Mouse (Mus musculus) small intestine, adult 2 months (tissue): ENCODE data around the gene Tsc1. TPM values are rescaled to one million over a fixed set of nuclear protein-coding genes. Genes with fewer than 3 reads are reported as not detected.

Source experiments
- H3K27ac ChIP-seq: fragments of 200-500 bp; 2 replicates; pipeline ENCODE4 v1.5.1; 2012; ENCODE audit warnings: low read depth, low read length, control low read depth, inconsistent platforms; ENCODE audit not compliant: insufficient read depth
- H3K27me3 ChIP-seq: fragments of 200-500 bp; 2 replicates; pipeline ENCODE4 v1.6.1; 2012; ENCODE audit warnings: mild to moderate bottlenecking, moderate library complexity, low read length, inconsistent platforms; ENCODE audit not compliant: control insufficient read depth, insufficient read depth
- H3K36me3 ChIP-seq: fragments of 200-500 bp; 2 replicates; pipeline ENCODE4 v1.6.1; 2012; ENCODE audit warnings: mild to moderate bottlenecking, low read length, control low read depth, inconsistent platforms; ENCODE audit not compliant: control insufficient read depth, insufficient read depth
- H3K4me1 ChIP-seq: fragments of 200-500 bp; 2 replicates; pipeline ENCODE4 v1.6.1; 2012; ENCODE audit warnings: low read length, inconsistent platforms, mixed read lengths; ENCODE audit not compliant: control insufficient read depth, insufficient read depth, insufficient read length
- H3K4me3 ChIP-seq: fragments of 200-500 bp; 2 replicates; pipeline ENCODE4 v1.5.1; 2012; ENCODE audit warnings: low read depth, mild to moderate bottlenecking, control low read depth, inconsistent platforms, low read length, moderate library complexity
- CTCF ChIP-seq: fragments of 200-500 bp; IDR thresholded peaks from 2 replicates; pipeline ENCODE4 v1.5.1; 2012; ENCODE audit warnings: low read depth, mild to moderate bottlenecking, control low read depth, inconsistent platforms, low read length, moderate library complexity, mixed read lengths; ENCODE audit not compliant: insufficient replicate concordance, insufficient read length; ENCODE audit errors: extremely low read depth
- POLR2A ChIP-seq: fragments of 200-500 bp; IDR thresholded peaks from 2 replicates; pipeline ENCODE4 v1.6.1; 2012; ENCODE audit warnings: low read depth, mild to moderate bottlenecking, control low read depth, inconsistent platforms, low read length, moderate library complexity
- WGBS: fragments of 180-500 bp; shearing (Covaris S2); methylation state at CpG from one replicate; pipeline ENCODE4 v1.1.7; 2018; 5-methylcytosine and 5-hydroxymethylcytosine counted together
- polyA plus RNA-seq: library from polyadenylated mRNA; depleted of rRNA; stranded (reverse); fragments of >200 nt; gene quantifications from 2 replicates; pipeline ENCODE4 v1.2.3, GENCODE M21; 2012

Gene Tsc1
- polyA plus RNA-seq, 1 experiment: 7.0 TPM

DNA sequence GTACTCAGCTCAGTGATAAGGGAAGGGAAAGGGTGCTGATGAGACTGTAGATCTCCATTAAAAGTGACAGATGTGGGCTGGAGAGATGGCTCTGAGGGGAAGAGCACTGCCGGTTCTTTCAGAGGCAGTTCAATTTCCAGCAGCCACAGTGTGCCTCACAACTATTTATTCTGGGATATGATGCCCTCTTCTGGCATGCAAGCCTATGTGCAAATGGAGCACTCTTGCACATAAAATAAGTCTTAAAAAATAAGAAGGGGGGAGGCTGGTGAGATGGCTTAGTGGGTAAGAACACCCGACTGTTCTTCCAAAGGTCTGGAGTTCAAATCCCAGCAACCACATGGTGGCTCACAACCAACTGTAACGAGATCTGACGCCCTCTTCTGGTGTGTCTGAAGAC is 7.9 kb upstream of the Tsc1 start:
- Histone ChIP-seq H3K27ac (peak overlapping the region; percentile 90), H3K36me3 (no peaks in the 10 kb centered on the region), H3K4me3 (no peak overlapping the region), H3K4me1 (peaks cover 27% of the 10 kb centered on the region; the same call in 1 of the 2 replicates), H3K27me3 (no peaks in the 10 kb centered on the region)
- TF ChIP-seq CTCF: no peak
- TF ChIP-seq POLR2A: no peak
- WGBS: 31% methylated on average over 4 of the region's 4 CpGs

DNA sequence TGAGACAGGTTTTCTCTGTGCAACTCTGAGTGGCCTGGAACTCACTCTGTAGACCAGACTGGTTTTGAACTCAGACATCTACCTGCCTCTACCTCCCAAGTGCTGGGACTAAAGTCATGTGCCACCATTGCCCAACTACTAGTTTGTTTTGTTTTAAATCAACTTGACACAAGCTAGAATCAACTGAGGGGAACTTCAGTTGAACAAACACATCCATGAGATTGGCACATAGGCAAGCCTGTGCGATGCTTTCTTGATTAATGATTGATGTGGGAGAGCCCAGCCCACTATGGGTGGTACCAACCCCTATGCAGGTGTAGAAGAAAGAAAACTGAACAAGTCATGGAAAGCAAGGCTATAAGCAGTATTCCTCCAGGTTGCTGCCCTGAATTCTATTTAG is 5.8 kb upstream of the Tsc1 start:
- 26% methylated on average over 1 of the region's 1 CpGs for WGBS
- Histone ChIP-seq H3K4me1 (peaks cover 15% of the 10 kb centered on the region; the same call in 1 of the 2 replicates), H3K27ac (no peak overlapping the region), H3K27me3 (no peaks in the 10 kb centered on the region), H3K36me3 (no peaks in the 10 kb centered on the region), H3K4me3 (no peak overlapping the region)
- TF ChIP-seq POLR2A (no peak), CTCF (no peak)

- WGBS: 81% methylated on average over 9 of the region's 9 CpGs
- no peaks in the 10 kb centered on the region for H3K36me3 ChIP-seq
- no peaks in the 10 kb centered on the region for H3K27me3 ChIP-seq
- no peak overlapping the region for H3K27ac ChIP-seq
- H3K4me1 ChIP-seq: peaks cover 7% of the 10 kb centered on the region; the same call in 1 of the 2 replicates
- H3K4me3 ChIP-seq: no peak overlapping the region
- TF ChIP-seq CTCF: no peak
- TF ChIP-seq POLR2A: no peak
Measured at GRCm38 (mm10) chr2:28637106-28637845, 3.8 kb upstream of the Tsc1 start.

DNA sequence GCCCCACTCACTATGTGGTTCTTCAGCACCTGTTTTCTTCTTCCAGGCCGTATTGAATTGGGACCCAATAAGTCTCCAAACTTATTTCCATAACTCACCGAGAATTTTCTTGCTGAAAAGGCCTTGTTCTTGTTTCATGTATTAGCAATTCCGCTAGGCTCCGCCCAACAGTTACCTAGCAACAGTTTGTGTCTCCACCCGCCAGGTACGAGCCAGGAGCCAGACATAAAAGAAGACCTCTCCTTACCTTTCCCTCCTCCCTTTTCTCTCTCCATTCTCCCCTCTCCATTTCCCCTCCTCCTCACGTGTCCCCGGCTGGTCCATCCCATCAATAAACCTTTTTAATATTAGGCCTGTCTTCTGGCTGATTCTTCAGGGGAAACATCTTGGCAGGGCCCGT is 2.7 kb upstream of the Tsc1 start:
- Histone ChIP-seq H3K4me3 (no peak overlapping the region), H3K36me3 (no peaks in the 10 kb centered on the region), H3K4me1 (peaks cover 6% of the 10 kb centered on the region; the same call in 1 of the 2 replicates), H3K27me3 (no peaks in the 10 kb centered on the region), H3K27ac (no peak overlapping the region)
- TF ChIP-seq POLR2A (no peak), CTCF (no peak)
- WGBS: 26% methylated on average over 9 of the region's 9 CpGs

- H3K4me3 ChIP-seq: no peak overlapping the region
- TF ChIP-seq POLR2A: no peak
- no peak for TF ChIP-seq CTCF
- 44% methylated on average over 9 of the region's 9 CpGs for WGBS
- no peak overlapping the region for H3K27ac ChIP-seq
- H3K27me3 ChIP-seq: no peaks in the 10 kb centered on the region
- no peaks in the 10 kb centered on the region for H3K36me3 ChIP-seq
- H3K4me1 ChIP-seq: peaks cover 4% of the 10 kb centered on the region; the same call in 1 of the 2 replicates
Measured at GRCm38 (mm10) chr2:28638886-28639285, 2.1 kb upstream of the Tsc1 start.

- no peak overlapping the region for H3K4me3 ChIP-seq
- peaks cover 4% of the 10 kb centered on the region; the same call in 1 of the 2 replicates for H3K4me1 ChIP-seq
- no peak for TF ChIP-seq POLR2A
- peak; percentile 26; the same call in 1 of the 2 replicates for TF ChIP-seq CTCF
- no peaks in the 10 kb centered on the region for H3K36me3 ChIP-seq
- no peak overlapping the region for H3K27ac ChIP-seq
- no peaks in the 10 kb centered on the region for H3K27me3 ChIP-seq
- 59% methylated on average over 7 of the region's 7 CpGs for WGBS
Measured at GRCm38 (mm10) chr2:28639794-28640193, 1.2 kb upstream of the Tsc1 start.

DNA sequence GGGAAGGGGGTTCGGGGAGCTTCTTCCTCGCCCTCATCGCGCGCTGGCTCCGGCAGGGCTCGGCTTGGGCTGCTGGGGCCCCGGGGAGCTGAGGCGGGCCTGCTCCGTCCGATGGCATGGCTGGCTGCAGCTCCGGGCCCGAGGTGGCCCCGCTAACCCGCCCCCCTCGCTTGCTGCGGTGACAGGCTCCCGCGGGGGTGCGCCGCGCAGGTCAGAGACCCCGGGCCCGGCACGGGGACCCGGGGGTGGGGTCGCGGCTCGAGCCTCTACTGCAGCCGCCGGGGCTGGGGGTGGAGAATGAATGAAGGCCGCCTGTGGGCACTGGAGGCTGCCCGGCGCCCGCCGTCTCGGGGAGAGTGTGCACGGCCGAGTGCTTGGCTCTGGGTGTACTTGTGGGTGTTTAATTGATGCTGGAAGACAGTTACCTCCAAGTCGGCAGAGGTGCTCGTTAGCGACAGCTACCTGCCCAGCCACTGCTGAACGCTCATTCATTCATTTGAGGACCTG is 460 bp downstream of the Tsc1 start:
- 1% methylated on average over 43 of the region's 43 CpGs for WGBS
- H3K4me1 ChIP-seq: peaks cover 4% of the 10 kb centered on the region; the same call in 1 of the 2 replicates

DNA sequence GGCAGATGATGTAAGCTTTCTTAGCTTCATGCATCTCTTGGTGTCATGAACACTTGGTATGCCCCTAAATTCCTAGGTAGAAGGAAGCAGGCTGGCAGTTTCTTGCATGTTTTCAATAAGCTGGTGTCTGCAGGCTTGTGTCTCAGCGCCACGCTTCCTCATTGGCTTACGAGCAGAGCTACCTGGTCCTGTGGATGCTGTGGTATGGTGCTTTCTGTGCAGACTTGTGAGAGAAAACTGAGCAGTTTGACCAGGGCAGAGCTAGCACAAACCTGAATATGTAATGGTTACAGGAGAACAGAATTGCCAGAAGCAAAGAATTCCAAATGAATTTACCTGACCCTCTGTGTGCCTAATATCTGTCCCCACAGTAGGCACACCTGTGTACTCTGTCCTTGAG is 2.1 kb downstream of the Tsc1 start:
- no peak overlapping the region for H3K4me3 ChIP-seq
- WGBS: 91% methylated on average over 3 of the region's 3 CpGs
- peaks cover 4% of the 10 kb centered on the region; the same call in 1 of the 2 replicates for H3K4me1 ChIP-seq
- H3K27ac ChIP-seq: no peak overlapping the region
- H3K36me3 ChIP-seq: no peaks in the 10 kb centered on the region
- no peaks in the 10 kb centered on the region for H3K27me3 ChIP-seq
- TF ChIP-seq CTCF (no peak), POLR2A (no peak)

More for the DNA sequence above, 460 bp downstream of the Tsc1 start:
- Histone ChIP-seq H3K4me3 (peak overlapping the region; percentile 89), H3K36me3 (no peaks in the 10 kb centered on the region), H3K27me3 (no peaks in the 10 kb centered on the region), H3K27ac (no peak overlapping the region)
- TF ChIP-seq POLR2A (no peak), CTCF (no peak)
